Mouse (Mus musculus): ENCODE results near the gene Mrpl23.

Gene Mrpl23

DNA sequence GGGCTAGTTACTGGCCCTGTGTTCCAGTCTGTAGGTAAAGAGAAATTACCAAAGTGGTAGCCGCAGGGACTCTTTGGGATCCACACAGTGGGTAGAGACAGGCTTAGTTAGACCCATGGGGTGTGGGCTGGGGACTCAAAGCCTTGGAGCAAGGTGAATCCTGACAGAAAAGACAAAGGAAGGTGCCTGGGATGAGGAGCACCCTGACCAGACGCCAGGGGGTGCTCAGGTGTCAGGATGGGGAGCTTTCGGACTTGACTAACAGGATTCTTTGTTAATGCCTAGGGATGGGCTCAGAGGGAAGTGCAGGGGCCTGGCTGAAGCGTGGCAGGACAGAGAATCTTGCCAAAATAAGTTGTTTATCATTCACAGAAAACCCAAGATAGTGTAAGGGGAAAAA, 10.1 kb upstream of the Mrpl23 start:
- DNase-seq = peak in 1 of 2 experiments; percentile 70

DNA sequence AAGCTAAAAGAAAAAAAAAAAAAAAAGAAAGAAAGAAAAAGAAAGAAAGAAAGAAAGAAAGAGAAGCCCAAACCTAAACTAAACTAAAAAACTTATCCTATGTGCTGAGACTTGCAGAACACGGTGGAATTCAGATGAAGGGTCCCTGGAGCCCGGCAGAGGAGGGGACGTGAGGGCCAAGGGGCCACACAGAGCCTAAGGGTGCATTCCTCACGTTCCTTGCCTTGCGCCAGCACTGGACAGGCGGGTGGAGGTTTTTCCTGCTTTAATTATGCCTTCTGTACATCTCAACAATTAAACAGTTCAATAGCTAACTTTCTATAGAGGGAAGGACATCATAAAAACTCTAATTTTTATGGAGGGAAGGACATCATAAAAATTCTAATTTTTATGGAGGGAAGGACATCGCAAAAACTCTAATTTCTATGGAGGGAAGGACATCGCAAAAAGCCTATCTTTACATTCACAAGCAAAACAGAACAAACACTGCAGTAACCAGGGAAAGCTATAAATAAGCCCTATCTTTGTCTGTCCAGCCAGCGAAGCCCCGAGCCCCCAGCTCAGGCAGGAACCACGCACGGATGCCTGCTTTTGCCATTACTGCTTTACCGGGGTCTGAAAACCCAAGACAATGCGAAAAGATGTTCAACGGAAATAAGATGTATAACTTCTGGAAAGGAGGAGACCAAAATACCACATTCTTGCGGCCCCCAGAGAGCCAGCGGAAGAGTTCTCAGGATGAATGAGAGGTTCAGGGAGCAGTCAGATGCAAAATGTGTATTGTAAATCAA, 9.1 kb upstream of the Mrpl23 start:
- no peak for DNase-seq

DNA sequence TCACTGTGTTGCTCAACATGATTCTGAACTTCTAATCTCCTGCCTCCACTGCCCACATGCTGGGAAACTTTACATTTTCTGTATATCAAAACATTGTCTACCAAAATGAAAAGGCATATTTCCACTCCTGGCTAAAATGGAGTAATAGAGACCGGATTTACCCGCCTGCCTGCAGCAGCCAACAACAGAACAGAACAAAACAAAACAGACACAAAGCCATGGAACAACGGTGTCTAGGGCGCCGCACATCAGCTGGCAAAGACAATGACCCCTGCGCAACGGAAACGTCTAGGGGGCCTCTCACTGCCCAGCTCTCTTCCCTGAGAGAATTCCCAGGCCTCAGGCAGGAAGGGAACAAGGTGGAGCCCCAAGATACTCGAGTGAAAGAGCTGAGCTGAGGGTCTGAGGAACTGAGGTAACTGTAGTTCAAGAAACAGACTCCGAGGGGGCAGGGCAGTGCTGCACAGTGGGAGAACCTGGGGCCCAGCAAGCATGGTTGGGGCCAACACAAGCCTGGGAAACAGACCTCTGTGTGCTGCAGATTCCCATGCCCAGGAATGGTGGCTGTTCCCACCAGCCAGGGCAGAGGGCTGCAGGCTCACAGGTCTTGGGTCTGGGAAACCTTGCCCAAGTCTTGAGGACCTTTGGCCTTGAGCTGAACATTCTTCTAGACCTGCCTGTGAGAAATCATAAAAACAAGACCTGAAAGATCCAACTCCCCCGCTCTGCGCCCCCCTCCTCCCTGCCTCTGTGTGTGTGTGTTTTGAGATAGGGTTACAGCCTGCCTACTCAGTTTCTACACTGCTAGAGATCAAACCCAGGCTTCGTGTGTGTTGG, 6.9 kb upstream of the Mrpl23 start:
- DNase-seq = no peak

DNA sequence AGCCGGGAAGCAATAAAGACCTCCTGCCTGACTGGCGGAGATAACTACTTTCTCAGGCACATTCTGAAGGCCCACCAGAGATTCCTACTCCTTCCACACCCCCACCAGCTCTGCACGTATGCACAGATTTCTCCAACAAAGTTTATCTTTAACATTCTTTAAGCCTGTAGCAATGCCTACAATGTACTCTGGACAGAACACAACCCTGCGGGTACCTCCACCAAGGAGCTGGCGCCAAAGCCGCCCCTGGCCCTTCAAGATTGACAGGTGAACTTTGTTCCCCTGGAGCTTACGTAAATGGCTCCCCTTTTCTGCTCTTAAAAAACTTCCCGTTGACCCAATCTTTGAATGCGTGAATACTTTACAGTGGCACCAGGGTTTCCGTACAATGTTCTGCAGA, 3.1 kb upstream of the Mrpl23 start:
- peak in 1 of 2 experiments; percentile 17 for DNase-seq

DNA sequence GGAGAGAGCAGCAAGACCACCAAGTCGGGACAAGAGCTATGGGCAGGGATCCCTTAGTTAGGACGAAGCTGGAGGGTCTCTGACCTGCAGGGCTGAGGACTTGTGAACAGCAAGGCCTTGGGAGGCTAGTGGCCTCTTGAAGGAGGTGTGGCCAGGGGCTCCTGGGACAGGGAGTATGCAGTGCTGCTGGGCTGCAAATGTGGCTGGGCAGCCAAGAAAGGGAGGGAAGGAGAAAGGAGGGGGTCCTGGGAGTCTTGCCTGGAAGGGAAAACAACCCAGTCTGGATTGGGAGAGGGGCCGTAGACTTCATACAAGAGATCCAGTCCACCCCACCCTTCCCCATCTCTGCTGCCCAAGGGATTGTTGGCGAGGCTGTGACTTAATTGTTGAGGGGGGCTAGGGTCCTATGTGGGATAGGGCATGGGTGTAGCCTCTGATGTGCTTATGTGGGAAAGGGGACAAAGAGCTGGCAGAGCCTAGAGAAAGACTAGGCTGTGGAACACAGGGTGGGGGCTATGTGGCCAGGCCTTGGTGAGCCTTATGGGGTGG, 439 bp upstream of the Mrpl23 start:
- DNase-seq = no peak

DNA sequence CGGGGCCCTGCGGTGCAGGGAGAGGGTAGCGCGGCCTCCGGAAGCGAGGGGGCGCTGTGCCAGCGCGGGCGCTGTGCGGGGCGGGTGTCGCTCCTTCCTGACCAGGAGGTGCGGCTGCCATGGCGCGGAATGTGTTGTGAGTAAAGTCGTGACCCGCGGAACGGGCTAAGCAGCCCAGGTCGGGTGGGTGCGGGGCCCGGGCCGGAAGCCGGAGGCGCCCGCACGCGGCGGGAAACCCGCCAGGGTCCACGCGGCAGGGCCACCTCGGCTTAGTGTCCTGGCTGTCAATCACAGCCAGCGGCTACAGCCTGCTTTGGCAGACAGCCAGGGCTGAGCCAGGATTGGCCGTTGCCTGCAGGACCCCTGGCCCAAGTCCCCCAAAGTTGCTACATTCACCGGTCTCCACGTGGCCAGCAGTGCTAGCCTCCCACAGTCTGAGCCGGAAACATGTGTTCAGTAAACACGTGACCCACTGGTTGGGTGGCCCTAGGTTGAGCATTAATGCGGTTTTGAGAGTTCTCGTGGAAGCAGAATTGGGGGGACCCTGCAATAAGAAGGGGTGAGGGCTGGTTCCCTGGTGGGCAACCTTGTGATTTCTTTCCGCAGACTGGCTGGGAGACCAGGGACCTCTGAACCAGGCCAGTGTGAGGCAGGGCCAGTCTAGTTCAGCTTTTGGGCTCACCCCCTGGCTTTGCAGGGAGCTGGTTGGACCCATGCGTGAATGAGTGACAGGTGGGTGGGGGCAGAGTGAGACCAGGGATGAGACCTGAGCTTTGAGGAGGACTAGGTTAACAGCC, 771 bp downstream of the Mrpl23 start:
- DNase-seq = peak; percentile 85 to 91

DNA sequence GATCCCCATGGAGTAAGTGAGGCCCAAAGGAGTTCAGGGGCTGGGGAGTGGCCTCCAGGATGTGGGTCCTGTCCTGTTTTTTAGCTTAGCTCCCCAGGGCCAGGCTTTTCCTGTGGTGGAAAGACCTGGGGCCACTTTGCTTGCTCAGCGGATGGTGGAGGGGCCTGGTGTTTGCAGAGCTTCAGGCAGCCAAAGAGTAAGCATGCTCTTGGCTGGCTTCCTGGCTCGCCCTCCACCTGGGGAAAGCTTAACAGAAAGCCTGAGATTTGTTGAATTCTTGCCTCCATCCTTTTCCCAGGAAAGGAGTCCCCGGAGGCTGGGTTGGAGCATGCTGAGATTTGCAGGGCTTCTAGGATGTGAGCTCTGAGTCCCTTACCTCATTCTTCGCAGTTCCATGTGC, 2.6 kb downstream of the Mrpl23 start:
- DNase-seq = no peak

DNA sequence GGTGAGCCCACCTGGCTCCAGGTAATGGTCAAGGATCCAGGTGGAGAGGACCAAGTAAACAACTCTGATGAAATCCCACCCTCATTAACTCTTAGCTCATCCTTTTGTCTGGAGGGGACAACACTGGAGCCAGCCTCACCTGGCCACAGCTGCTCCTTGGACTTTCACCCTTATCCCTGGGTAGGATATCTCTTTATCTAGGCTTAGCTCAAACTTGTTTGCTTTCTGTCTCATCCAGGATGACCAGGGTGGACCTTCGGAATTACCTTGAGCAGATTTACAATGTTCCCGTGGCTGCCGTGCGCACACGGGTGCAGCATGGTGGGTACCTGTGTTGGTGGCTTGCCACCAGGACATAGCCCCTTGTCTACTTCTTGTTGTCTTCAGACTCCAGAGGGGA, 3.3 kb downstream of the Mrpl23 start:
- DNase-seq = no peak

DNA sequence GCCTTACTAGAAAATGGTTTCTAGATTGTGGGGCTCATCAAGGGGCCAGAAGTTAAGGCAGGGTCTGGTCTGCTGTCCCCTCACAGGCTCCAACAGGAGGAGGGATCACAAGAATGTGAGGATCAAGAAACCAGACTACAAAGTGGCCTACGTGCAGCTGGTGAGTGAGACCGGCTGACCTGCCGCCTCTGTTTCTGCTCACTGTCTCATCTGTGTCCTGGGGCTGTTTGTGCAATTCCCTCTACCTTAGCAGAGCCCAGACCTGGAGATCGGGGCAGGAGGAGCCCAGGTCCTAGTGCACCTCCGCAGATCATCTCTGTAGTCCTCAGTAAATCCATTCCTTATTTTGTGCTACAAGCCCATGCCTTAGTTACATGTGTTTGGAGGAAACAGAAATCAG, 4.7 kb downstream of the Mrpl23 start:
- no peak for DNase-seq

DNA sequence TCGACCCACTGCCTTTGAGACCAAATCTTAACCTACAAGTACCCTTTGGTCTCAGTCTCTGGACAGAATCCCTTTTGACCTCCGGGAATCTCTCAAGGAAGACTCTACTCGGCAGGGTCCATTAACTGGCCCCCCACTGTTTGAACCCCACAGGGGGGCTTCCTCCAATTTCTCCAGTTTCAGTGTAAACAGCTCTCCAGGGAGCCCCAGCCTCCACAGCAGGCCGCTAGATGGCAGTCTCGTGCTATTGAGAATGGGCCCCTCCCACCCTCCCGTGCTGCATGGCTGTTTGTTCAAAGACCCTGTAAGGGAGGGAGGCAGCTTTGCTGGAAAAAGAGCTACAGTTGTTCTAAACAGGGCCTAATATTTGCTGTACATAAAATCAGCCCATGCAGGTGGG, 5.4 kb downstream of the Mrpl23 start:
- peak; percentile 30 to 84 for DNase-seq

DNA sequence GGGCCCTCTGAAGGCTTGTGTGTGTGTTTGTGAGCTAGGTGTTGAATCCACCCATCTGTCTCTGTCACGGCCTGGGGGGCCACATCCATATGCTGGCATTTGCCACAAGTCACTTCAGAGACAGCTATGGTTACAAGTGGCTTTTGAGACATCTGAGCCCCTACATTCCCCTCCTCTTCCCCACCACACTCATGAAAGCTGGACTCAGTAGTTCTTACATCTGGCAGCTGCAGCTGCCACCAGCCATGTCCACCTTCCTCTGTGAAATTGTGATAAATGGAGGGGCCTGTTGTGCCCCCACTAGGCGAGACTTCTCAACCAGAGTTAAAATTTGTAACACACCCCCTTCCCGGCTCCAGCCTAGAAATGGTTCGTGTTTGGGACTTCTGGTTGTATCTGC, 5.8 kb downstream of the Mrpl23 start:
- no peak for DNase-seq

DNA sequence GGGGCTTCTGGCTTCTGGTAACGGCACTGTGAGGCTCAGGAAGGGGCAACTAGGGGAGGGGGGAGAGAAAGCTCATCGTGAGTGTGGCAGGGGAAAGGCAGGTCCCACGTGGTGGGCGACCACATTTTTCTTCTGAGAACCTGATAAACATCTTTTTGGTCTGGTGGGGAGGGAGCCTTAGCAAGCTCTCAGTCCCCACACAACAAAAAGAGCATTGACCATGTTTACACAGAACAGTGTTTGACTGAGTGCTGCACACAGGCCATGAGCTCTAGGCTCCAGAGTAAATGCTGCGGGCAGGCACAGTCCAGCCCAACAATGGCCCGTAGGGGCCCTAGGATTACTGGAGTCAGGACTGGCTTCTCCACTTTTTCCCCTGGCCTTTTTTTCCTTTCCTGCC, 6.3 kb downstream of the Mrpl23 start:
- no peak for DNase-seq

DNA sequence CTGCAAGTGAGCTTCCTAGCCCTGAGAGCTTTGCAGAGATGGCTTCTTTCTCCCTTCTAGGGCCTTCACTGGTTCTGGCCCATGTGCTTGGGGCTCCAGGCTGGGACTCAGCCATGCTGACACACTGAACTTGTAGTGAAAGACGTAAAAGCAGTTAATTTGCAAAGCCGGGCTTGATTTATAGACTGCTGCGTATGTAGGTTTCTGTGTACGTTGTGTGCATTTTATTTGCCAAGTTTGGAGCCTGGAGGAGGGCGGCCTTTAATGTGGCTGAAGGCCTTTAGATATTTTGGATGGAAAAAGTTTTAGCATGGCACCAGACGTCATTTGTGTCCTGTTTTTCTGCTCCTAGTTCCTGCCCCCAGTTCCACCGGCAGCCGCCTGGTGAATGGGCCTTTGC, 7.3 kb downstream of the Mrpl23 start:
- DNase-seq = no peak

DNA sequence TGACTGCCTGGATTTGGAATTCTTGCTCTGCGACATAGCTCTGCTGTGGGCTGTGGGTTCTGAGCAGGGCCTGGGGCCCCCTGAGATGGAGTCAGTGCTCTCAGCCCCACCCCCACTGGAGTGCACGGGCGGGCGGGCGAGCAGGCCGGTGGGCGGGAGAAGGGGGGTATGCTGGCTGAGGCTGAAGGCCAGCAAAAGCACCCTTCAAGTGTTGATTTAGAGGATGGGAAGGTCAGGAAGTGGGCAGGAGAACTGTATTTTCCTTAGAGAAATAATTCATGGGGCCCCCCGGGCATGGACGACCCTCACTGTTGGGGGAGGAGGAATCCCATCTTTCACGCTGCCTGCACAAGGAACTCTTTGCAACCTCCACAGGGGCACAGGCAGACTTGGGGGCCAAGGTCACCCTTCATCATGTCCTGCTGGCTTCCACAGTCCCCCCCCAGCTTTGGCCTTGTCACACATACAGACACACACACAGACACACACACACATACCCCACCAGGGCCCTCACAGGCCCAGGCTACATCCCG, 10.4 kb downstream of the Mrpl23 start:
- DNase-seq = no peak

DNA sequence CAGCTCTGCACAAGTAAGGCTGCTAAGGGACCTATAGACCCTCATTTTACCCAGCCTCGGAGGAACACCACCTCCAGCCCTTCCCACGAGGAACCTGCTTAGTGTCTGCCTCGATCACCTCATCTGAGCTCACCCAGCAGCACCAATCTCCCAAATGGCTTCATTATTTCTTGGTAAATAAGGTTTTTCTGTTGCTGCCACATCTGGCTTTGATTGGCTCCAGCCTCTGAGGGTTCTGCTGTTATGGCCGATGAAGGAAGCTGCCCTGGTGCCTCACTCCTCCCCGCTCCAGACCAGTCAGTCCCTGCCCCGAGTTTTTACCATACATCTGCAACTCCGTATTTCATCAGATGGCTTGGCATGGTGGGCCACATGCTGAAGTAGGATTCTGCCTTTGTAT, 13.5 kb downstream of the Mrpl23 start:
- DNase-seq = no peak

DNA sequence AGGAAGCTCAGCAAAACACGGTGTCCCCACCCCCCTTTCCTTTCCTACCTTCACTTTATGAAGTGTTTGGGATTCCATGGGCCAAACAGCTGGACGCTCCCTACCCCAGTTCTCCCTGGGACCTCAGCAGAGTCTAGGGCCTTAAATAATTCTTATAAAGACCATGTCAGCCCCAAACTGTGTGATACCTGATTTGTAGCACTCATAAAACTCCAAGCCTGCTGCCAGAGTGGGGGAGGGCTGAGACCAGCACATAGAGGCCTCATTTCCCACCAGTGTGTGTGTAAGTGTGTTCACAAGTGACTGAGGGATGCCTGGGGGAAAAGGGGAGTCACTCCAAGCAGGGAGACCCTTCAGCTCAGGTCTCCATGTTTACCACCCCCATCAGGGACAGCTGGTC, 15.4 kb downstream of the Mrpl23 start:
- no peak for DNase-seq

DNA sequence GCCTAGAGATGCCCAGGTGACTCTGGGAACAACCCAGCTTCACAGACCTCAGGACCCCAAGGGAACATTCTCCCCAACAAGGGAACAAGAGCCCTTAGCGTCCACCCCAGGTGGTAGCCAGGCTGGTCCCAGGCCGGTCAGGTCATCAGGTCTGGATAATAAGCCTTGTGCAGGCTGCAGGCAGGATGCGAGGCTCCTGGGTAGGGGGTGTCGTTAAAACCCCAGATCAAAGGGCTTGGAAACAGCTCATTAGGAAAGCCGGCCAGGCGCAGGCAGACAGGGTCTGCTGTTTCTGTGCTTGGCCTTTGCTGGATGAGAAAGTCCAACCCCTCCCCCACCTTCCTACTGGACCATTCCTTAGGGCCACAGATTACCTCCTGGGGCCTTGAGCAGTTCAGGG, 16.2 kb downstream of the Mrpl23 start:
- no peak for DNase-seq

DNA sequence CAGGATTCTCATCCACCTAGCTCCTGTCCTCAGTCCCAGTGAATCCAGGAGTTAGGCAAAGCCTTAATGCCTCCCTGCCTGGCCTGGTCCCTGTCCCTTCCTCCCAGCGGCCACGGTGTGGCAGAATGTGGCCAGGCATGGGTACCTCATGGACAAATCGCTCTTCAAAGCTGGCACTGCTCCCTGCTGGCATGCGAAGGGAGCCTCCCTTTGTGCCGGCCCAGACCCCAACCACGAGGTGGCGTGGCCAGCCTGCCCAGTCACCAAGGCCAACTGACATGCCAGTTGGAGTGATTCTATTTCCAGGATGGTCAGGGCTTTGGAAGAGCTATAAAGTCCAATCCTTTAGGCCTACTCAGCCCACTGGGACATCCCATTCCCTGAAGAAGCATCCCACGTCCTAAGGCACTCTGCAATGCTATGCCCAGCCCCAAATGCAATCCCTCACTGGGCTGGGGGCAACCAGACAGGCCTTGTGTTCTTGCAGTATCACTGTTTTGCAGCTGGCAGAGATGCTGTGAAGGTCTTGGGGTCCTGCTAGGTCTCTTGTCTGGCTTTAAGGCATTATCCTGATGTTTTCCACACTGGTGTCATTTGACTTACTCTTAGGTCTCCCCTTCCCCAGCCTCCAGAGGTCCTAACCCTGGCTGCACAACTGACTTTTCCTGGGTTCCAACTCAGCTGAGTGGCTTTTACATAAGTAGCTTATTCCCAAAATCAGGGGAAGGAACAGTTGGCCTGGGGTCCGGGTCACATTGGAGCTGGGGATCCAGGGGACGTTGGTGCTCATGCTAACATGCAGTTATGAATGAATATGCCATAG, 17.7 kb downstream of the Mrpl23 start:
- DNase-seq = no peak

DNA sequence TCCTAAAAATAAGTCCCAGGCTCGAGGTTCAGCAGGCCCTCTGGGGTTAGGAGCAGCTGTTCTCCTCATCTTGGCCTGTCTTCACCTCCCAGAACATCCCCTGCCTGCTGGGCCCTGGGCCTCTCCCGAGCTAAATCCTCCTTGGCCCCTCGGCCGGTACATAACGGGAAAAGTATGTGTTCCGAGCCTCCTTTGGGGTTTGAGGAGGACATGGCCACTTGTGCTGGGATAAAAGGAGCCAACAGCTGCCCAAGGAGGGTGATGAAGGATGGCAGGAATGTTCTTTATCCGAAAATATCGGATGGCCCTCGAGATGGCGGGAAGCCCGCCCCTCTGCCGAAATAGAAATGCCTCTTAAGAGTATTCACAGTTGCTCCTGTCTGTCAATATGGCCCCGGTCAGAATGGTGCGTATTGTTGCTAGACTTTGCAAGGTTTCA, 18.5 kb downstream of the Mrpl23 start:
- DNase-seq = no peak

DNA sequence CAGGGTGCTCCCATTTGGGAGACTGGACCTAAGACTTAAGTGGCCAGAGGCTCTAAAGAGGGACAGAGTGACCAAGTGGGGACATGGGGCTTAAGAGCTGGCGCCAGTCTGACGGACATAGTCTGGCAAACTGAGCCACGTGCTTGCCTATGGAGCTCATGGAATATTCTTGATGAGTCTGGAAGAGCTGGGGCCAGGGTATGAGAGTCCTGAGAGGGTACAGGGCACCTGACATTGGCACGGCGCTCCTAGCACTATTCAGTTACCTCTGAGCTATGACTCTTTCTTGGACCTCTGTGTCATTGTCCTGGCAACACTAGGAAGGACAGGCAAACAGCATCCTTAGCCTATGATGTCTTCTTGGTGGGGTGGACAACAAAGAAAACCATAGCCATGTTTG, 19.2 kb downstream of the Mrpl23 start:
- no peak for DNase-seq

DNA sequence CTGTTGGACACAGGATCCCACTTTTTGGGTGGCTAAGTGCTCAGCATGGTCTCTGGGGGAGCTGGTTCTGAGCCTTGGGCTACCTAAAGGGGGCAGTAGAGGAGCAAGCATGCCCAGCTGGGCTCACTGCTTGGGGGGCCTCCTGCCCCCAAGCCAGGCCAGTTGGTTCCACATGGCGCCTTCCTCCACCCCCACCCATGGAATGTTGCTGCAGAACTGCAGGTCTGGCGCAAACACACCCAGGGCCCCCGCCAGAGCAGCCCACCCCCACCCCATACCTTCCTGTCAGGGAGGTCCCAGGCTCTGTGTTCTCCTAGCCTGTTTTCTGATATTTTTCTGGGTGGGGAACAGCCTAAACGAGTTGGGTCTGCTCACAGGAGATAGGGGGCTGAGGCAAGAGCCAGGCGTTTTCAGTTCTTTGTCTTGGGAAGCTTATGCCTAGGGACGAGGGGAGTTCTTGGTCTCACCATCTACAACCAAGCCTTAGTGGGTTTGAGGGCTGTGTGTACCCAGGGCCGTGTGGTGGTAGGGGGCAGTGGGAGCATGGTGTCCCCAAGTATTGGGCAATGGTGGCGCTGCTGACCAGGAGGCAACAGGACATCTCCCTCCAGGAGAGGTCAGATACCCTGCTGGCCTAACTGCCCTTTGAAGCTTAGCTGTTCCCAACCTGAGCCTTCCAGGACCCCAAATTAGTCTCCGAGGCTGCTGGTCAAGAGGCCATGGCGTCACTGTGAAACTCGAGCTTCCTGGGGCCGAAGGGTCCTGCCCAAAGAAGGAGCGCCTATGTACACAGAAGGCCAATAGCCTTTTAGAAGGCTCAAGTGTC, 20.3 kb downstream of the Mrpl23 start:
- no peak for DNase-seq
